Mouse (Mus musculus): Measurements from ENCODE around the gene Iffo2. TPM values are rescaled to one million over a fixed set of nuclear protein-coding genes. Genes with fewer than 3 reads are reported as not detected.

The Iffo2 gene
- polyA plus RNA-seq, 1 experiment from 2014 or later = 1.2 TPM

- 72% methylated on average over 15 of the region's 15 CpGs for WGBS (ENCODE audit: insufficient replicate concordance)
- H3K4me2 ChIP-seq (ENCODE audit: low read depth, low read length) = no peak overlapping the region
- no peak overlapping the region for H3K4me3 ChIP-seq (ENCODE audit: low read depth, low read length)
- no peak for DNase-seq
- ATAC-seq = no peak
- H3K27ac ChIP-seq (ENCODE audit: low read depth) = no peak overlapping the region
- no peaks in the 10 kb centered on the region for H3K27me3 ChIP-seq (ENCODE audit: insufficient read depth, low read length)
- H3K9ac ChIP-seq (replicated peaks) = no peak overlapping the region
- no peaks in the 10 kb centered on the region for H3K4me1 ChIP-seq (ENCODE audit: insufficient read depth)
- no peaks in the 10 kb centered on the region for H3K9me3 ChIP-seq (ENCODE audit: low read length)
- TF ChIP-seq CTCF (IDR thresholded peaks at IDR 0.05; ENCODE audit: low read depth) (no peak), EP300 (IDR thresholded peaks at IDR 0.05; ENCODE audit: low read depth) (no peak)
- peaks cover 23% of the 10 kb centered on the region for H3K36me3 ChIP-seq (replicated peaks; ENCODE audit: insufficient read depth, low read length)
Observed at GRCm38 (mm10) chr4:139650086-139650743, 119.9 kb downstream of the Iffo2 start.

- TF ChIP-seq EP300 (IDR thresholded peaks at IDR 0.05; ENCODE audit: low read depth) (no peak), CTCF (IDR thresholded peaks at IDR 0.05; ENCODE audit: low read depth) (no peak)
- DNase-seq (no peak), ATAC-seq (no peak)
- Histone ChIP-seq H3K9me3 (ENCODE audit: low read length) (no peaks in the 10 kb centered on the region), H3K27ac (ENCODE audit: low read depth) (no peak overlapping the region), H3K36me3 (replicated peaks; ENCODE audit: insufficient read depth, low read length) (peaks cover 19% of the 10 kb centered on the region), H3K27me3 (ENCODE audit: insufficient read depth, low read length) (no peaks in the 10 kb centered on the region), H3K4me2 (ENCODE audit: low read depth, low read length) (no peak overlapping the region), H3K9ac (replicated peaks) (no peak overlapping the region), H3K4me1 (ENCODE audit: insufficient read depth) (no peaks in the 10 kb centered on the region), H3K4me3 (ENCODE audit: low read depth, low read length) (no peak overlapping the region)
- 57% methylated on average over 11 of the region's 11 CpGs for WGBS (ENCODE audit: insufficient replicate concordance)
Observed at GRCm38 (mm10) chr4:139650907-139651306, 120.6 kb downstream of the Iffo2 start.

GRCm38 (mm10) chr4:139653238-139653637 is 122.9 kb downstream of the Iffo2 start, which contains the start of gene Tas1r2:
Gene Tas1r2 (plus strand): TSS chr4:139653538.
- H3K27ac ChIP-seq (ENCODE audit: low read depth) = no peak within 1 kb of the TSS
- ATAC-seq (no peak), DNase-seq (no peak)
- TF ChIP-seq CTCF (IDR thresholded peaks at IDR 0.05; ENCODE audit: low read depth) (no peak), EP300 (IDR thresholded peaks at IDR 0.05; ENCODE audit: low read depth) (no peak)
- H3K9ac ChIP-seq (replicated peaks) = no peak within 1 kb of the TSS
- WGBS (ENCODE audit: insufficient replicate concordance) = 69% methylated on average over 8 of the region's 8 CpGs
- H3K36me3 ChIP-seq (replicated peaks; ENCODE audit: insufficient read depth, low read length) = peaks cover 11% of the 10 kb centered on the region
- H3K4me1 ChIP-seq (ENCODE audit: insufficient read depth) = no peaks in the 10 kb centered on the region
- H3K27me3 ChIP-seq (ENCODE audit: insufficient read depth, low read length) = no peaks in the 10 kb centered on the region
- no peak within 1 kb of the TSS for H3K4me3 ChIP-seq (ENCODE audit: low read depth, low read length)
- H3K9me3 ChIP-seq (ENCODE audit: low read length) = no peaks in the 10 kb centered on the region
- H3K4me2 ChIP-seq (ENCODE audit: low read depth, low read length) = no peak within 1 kb of the TSS

- no peaks in the 10 kb centered on the region for H3K4me1 ChIP-seq (ENCODE audit: insufficient read depth)
- no peaks in the 10 kb centered on the region for H3K36me3 ChIP-seq (replicated peaks; ENCODE audit: insufficient read depth, low read length)
- H3K4me3 ChIP-seq (ENCODE audit: low read depth, low read length) = no peak overlapping the region
- no peak for ATAC-seq
- no peak for DNase-seq
- TF ChIP-seq CTCF (IDR thresholded peaks at IDR 0.05; ENCODE audit: low read depth) (no peak), EP300 (IDR thresholded peaks at IDR 0.05; ENCODE audit: low read depth) (no peak)
- H3K27ac ChIP-seq (ENCODE audit: low read depth) = no peak overlapping the region
- WGBS (ENCODE audit: insufficient replicate concordance) = 81% methylated on average over 14 of the region's 14 CpGs
- H3K4me2 ChIP-seq (ENCODE audit: low read depth, low read length) = no peak overlapping the region
- H3K9ac ChIP-seq (replicated peaks) = no peak overlapping the region
- H3K9me3 ChIP-seq (ENCODE audit: low read length) = no peaks in the 10 kb centered on the region
- no peaks in the 10 kb centered on the region for H3K27me3 ChIP-seq (ENCODE audit: insufficient read depth, low read length)
Observed at GRCm38 (mm10) chr4:139661897-139662296, 131.5 kb downstream of the Iffo2 start.

GRCm38 (mm10) chr4:139667632-139668031 is 137.3 kb downstream of the Iffo2 start:
- 64% methylated on average over 6 of the region's 6 CpGs for WGBS (ENCODE audit: insufficient replicate concordance)
- TF ChIP-seq EP300 (IDR thresholded peaks at IDR 0.05; ENCODE audit: low read depth) = no peak
- TF ChIP-seq CTCF (IDR thresholded peaks at IDR 0.05; ENCODE audit: low read depth) = no peak
- no peak for DNase-seq

GRCm38 (mm10) chr4:139669847-139670246 is 139.5 kb downstream of the Iffo2 start:
- WGBS (ENCODE audit: insufficient replicate concordance) = 13% methylated on average over 6 of the region's 6 CpGs
- Histone ChIP-seq H3K9me3 (ENCODE audit: low read length) (no peaks in the 10 kb centered on the region), H3K9ac (replicated peaks) (no peak overlapping the region), H3K27me3 (ENCODE audit: insufficient read depth, low read length) (no peaks in the 10 kb centered on the region), H3K4me2 (ENCODE audit: low read depth, low read length) (no peak overlapping the region), H3K4me1 (ENCODE audit: insufficient read depth) (no peaks in the 10 kb centered on the region), H3K36me3 (replicated peaks; ENCODE audit: insufficient read depth, low read length) (no peaks in the 10 kb centered on the region), H3K27ac (ENCODE audit: low read depth) (no peak overlapping the region), H3K4me3 (ENCODE audit: low read depth, low read length) (no peak overlapping the region)
- TF ChIP-seq CTCF (IDR thresholded peaks at IDR 0.05; ENCODE audit: low read depth) = peak; percentile 96
- no peak for TF ChIP-seq EP300 (IDR thresholded peaks at IDR 0.05; ENCODE audit: low read depth)
- peak; percentile 74 for DNase-seq
- ATAC-seq = peak; percentile 54; the same call in 1 of the 2 replicates

More at GRCm38 (mm10) chr4:139667632-139668031, 137.3 kb downstream of the Iffo2 start:
- H3K4me3 ChIP-seq (ENCODE audit: low read depth, low read length) = no peak overlapping the region
- no peak overlapping the region for H3K27ac ChIP-seq (ENCODE audit: low read depth)
- H3K4me1 ChIP-seq (ENCODE audit: insufficient read depth) = no peaks in the 10 kb centered on the region
- no peaks in the 10 kb centered on the region for H3K27me3 ChIP-seq (ENCODE audit: insufficient read depth, low read length)
- no peak for ATAC-seq
- H3K4me2 ChIP-seq (ENCODE audit: low read depth, low read length) = no peak overlapping the region
- no peak overlapping the region for H3K9ac ChIP-seq (replicated peaks)
- H3K9me3 ChIP-seq (ENCODE audit: low read length) = no peaks in the 10 kb centered on the region
- H3K36me3 ChIP-seq (replicated peaks; ENCODE audit: insufficient read depth, low read length) = no peaks in the 10 kb centered on the region

Small RNA genes lying within 50 kb of the gene (microRNA-seq; reads per million reads assigned to microRNA genes)
- gene Gm25571 (not detected), gene Mir7020 (1.6 reads per million)

Other genes with a start within 250 kb of the Iffo2 start
- gene Pqlc2, start 219.8 kb upstream of the Iffo2 start, polyA plus RNA-seq (2015; fragmentation: Nextera tagmentation; extraction: Ambion mirVana) = 33.1 and 33.9 TPM in 2 replicates
- gene Akr7a5, start 219.8 kb upstream of the Iffo2 start, polyA plus RNA-seq (2015; fragmentation: Nextera tagmentation; extraction: Ambion mirVana) = 117 and 121 TPM in 2 replicates
- 46.2 and 46.7 TPM in 2 replicates for gene Mrto4, start 178.0 kb upstream of the Iffo2 start, polyA plus RNA-seq (2015; fragmentation: Nextera tagmentation; extraction: Ambion mirVana)
- 6.8 and 8.2 TPM in 2 replicates for gene Emc1, start 178.0 kb upstream of the Iffo2 start, polyA plus RNA-seq (2015; fragmentation: Nextera tagmentation; extraction: Ambion mirVana)
- 24.6 and 24.7 TPM in 2 replicates for gene Ubr4, start 177.9 kb upstream of the Iffo2 start, polyA plus RNA-seq (2015; fragmentation: Nextera tagmentation; extraction: Ambion mirVana)
- gene Gm21969, start 72.6 kb downstream of the Iffo2 start, polyA plus RNA-seq (2015; fragmentation: Nextera tagmentation; extraction: Ambion mirVana) = 0.04 TPM in 1 of 2 replicates, not detected in the other
- gene Aldh4a1, start 92.3 kb downstream of the Iffo2 start, polyA plus RNA-seq (2015; fragmentation: Nextera tagmentation; extraction: Ambion mirVana) = 81.2 and 86.3 TPM in 2 replicates
- not detected in 2 replicates for gene Tas1r2, start 123.0 kb downstream of the Iffo2 start, polyA plus RNA-seq (2015; fragmentation: Nextera tagmentation; extraction: Ambion mirVana)